Mouse (Mus musculus) layer of hippocampus, adult 18-20 months (tissue): ENCODE data around the gene Gm18596. TPM values are rescaled to one million over a fixed set of nuclear protein-coding genes. Genes with fewer than 3 reads are reported as not detected.
A peak's percentile ranks its signal among the peaks of the same experiment; 100 is the strongest.
"Not testable (repeated sequence)": the region's sequence is repeated elsewhere in the genome, so short reads cannot be mapped to it uniquely, and the experiment has no call there.

Experiments used
- DNase-seq, 2 experiments: peaks; one replicate each; pipeline ENCODE4 v3.0.0; 2022; ENCODE audit warnings: low spot score in 2 of 2
- long read RNA-seq: library from polyadenylated mRNA; stranded (forward); transcript quantifications from one replicate; pipeline ENCODE4 v2.0.0, GENCODE M21; 2021
- total RNA-seq, 2 experiments: library from RNA; stranded (reverse); gene quantifications; 2 replicates each; pipeline ENCODE4 v1.2.3; 2021

The Gm18596 gene
- total RNA-seq = not detected
- long read RNA-seq = 0 reads

- DNase-seq = peak in 1 of 2 experiments; percentile 16
Observed at GRCm38 (mm10) chr10:77741924-77742688, at the start of gene Gm18596. Gm18596 (minus strand) TSS chr10:77742638.

DNA sequence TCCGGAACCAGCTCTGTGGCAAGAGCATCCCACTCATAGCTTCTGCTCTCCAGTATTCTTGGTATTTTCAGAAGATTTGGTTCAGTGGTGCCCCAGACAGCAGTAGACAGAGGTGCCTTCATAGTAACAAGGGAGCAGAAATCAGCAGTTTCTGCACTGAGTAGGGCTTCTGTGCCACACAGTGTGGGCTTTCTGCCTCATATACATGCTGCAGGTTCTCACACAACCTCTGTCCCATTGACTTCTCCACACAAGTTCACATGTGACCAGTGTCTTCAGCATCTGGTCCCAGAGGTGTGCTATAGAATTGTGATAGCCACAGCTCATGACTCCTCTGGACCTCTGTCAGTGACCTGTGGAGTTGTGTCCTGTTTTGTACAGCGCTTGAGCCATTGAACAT, 46.2 kb upstream of the Gm18596 start:
- DNase-seq = no peak

- DNase-seq = not testable (repeated sequence)
Observed at GRCm38 (mm10) chr10:77787876-77788275, 45.4 kb upstream of the Gm18596 start, which contains the start of gene Gm7137. Gm7137 (minus strand) TSS chr10:77788200.

DNA sequence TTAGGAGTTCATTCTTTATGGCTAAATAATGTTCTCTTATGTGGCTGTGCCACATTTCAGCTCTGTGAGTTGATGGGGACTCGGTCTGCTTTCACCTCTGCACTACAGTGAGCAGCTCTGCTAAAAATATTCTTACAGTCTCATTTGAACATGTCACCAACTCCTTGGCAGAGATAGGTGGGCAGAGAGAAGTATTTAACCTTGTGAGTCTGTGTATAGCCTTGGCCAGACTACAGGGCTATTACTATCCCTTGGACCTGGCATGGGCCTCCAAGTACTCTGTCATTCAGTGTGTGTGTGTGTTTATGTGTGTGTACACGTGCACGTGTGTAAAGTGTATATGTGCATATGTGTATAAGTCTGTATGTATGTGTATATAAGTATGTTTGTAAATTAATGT, 41.0 kb upstream of the Gm18596 start:
- DNase-seq = not testable (repeated sequence)

- not testable (repeated sequence) for DNase-seq
Observed at GRCm38 (mm10) chr10:77782442-77782841, 40.0 kb upstream of the Gm18596 start, which contains the start of gene Gm3250. Gm3250 (minus strand) TSS chr10:77782542.

- DNase-seq = not testable (repeated sequence)
Observed at GRCm38 (mm10) chr10:77776844-77777243, 34.4 kb upstream of the Gm18596 start, which contains the start of gene Gm7138. Gm7138 (minus strand) TSS chr10:77776944.

GRCm38 (mm10) chr10:77772142-77772541, 29.7 kb upstream of the Gm18596 start:
- not testable (repeated sequence) for DNase-seq

DNA sequence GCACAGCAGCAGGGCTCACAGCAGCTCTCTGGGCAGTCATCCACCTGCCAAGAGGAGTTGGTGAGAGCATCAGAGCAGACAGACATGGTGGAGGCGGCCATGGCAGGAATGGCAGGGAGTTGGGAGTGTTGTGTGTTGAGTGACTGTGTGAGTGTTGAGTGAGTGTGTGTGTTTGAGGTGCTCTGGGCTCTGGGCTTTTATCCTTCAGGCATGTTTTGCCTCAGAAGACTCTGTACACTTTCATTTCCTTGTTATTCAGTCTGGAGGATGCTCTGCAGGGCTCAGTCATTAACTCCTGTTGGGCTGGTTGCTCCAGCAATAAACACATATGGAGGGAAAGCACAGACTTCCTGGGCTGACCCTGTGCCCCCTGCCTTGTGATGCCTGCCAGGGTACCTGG, 28.8 kb upstream of the Gm18596 start, which contains the start of gene Gm3238:
Gene Gm3238 (minus strand): TSS at position 101 of the 400 bp plus-strand sequence.
- not testable (repeated sequence) for DNase-seq

DNA sequence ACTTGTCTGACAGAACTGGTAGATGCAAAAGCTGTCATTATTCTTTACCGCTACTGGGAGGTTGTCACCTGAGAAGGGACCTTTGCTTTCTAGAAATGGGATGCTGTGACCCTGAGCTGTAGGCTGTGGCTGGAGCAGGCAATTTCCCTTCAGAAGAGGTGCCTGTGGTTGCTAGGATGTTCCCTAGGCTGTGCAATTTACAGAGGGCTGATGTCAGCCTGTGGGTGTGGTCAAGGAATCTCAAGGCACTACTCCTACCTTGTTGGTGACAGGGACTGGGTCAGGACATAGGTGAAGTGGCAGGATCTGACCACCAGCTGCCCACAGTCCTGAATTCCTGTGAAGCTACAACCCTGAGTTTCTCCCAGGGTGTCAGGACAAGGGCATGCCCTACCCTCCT, 27.3 kb upstream of the Gm18596 start:
- DNase-seq = no peak

GRCm38 (mm10) chr10:77759582-77759981, 17.1 kb upstream of the Gm18596 start, which contains the start of gene Gm3233:
Gm3233 (minus strand) TSS chr10:77759682.
- not testable (repeated sequence) for DNase-seq

GRCm38 (mm10) chr10:77753448-77753847, 11.0 kb upstream of the Gm18596 start:
- no peak for DNase-seq

- not testable (repeated sequence) for DNase-seq
Observed at GRCm38 (mm10) chr10:77752312-77752711, 9.9 kb upstream of the Gm18596 start.

GRCm38 (mm10) chr10:77751254-77751653, 8.8 kb upstream of the Gm18596 start, which contains the start of gene Gm9736:
Gm9736 (minus strand) TSS chr10:77751354.
- DNase-seq = not testable (repeated sequence)

GRCm38 (mm10) chr10:77750686-77751085, 8.2 kb upstream of the Gm18596 start:
- DNase-seq = not testable (repeated sequence)

DNA sequence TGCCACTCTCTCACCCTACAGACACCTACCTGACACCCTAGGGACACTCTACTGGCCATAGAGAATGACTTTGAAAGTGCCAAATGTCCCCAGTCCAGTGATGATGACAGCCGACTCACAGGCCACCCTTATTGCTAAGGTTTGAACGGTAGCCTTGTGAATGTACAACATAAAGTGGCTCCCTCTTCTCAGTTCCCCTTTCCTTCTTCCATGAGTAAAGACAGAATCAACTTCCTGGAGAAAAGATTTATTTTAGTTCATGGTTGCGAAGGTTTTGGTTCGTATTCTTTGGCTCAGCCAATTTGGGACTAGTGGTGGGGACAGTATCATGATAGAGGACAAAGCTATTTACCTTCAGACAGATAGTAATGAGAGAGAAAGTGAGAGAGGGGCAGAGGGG, 3.5 kb downstream of the Gm18596 start:
- DNase-seq = no peak

DNA sequence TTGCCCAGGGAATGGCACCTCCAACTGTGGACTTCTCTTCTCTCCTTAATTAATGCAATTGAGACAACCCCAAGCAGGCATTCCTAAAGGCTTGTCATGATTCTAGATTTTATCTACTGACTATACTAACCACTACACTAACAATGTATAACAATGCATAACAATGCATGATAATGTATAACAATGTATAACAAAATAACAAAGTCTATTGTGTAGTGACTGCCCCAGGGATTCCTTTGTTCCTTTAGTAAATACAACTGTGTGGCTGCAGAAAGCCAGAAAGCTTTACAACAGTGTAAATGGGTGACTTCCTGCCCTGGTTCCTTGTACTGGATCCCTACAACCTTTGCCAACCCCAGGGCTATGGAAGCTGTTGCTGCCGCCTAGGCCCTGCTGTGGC, 6.5 kb downstream of the Gm18596 start:
- no peak for DNase-seq

GRCm38 (mm10) chr10:77729241-77729640, 13.2 kb downstream of the Gm18596 start:
- DNase-seq = no peak

DNA sequence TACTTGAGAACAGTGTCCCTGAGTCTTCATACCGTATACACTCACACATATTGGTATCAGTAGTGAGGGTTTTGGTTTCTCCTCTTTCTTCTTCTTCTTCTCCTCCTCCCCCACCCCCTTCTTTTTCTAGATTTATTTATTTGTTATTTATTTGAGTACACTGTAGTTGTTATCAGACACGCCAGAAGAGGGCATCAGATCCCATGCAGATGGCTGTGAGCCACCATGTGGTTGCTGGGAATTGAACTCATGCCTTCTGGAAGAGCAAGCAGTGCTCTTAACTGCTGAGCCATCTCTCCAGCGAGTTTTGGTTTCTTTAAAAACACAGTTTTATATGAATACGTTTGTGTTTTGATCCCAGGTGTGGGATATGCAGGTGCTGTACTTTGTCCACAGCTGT, 14.2 kb downstream of the Gm18596 start:
- DNase-seq = peak in 1 of 2 experiments; percentile 13

DNA sequence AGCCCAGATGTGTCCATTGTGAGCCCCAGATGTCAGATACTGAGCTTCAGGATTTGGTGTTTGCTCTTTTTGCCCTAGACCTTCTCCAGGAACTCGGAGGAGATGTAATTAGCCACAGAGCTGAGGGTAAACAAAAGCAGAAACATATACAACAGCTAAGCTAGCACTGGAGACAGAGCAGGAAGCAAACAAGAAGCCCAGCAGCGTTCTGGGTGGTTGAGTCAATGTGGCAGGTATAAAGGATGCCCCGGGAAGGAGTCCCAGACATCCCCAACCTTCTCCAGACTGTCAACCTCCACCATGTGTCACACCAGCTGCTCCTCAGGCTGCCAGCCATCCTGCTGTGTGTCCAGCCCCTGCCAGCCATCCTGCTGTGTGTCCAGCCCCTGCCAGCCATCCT, 16.3 kb downstream of the Gm18596 start, which contains the start of gene Gm10100:
Gene Gm10100 (plus strand): TSS at position 301 of the 400 bp plus-strand sequence.
- DNase-seq = no peak

DNA sequence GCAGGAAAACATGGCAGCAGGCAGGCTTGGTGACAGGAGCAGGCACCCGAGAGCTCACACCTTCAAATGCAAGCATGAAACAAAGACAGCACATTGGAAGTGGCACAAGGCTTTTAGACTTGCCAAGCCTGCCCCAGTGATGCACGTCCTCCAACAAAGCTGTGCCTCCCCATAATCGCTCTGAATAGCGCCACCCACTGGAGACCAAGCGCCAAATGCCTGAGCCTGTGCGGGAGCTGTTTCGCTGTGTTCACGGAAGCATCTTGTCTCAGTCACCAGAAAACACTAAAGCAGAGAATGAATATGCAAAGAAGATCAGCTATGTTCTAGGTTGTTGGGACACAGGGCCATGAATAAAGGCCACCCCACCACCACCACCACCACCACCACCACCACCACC, 17.6 kb downstream of the Gm18596 start:
- no peak for DNase-seq

GRCm38 (mm10) chr10:77720299-77720698, 22.1 kb downstream of the Gm18596 start, which contains the start of gene Krtap12-1:
Krtap12-1 (plus strand) TSS chr10:77720599.
- not testable (repeated sequence) for DNase-seq

- no peak for DNase-seq
Observed at GRCm38 (mm10) chr10:77715507-77715906, 26.9 kb downstream of the Gm18596 start, which contains the start of gene Gm10142. Gm10142 (plus strand) TSS chr10:77715807.
